Mouse (Mus musculus): ENCODE results near the gene Slc25a5. TPM values are rescaled to one million over a fixed set of nuclear protein-coding genes. Genes with fewer than 3 reads are reported as not detected.

The Slc25a5 gene
- polyA plus RNA-seq, 1 experiment from 2014 or later = 587 TPM

DNA sequence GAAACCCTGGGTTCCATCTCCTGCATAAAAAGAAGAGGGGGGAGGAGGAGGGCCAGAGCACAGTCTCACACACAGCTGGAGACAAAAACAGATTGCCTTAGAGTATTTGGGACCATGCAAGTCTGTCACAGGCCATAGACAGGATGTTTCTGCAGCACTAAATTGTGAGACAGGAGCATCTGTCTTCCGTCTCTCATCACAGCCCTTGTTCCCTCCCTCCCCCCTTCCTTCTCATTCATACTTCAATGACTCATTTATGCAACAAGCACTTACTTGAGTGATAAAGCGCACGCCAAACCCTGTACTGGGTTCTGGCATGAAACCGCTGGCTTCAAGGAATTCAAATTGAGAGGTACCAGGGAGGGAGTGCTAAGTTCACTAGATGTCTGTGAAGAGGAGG, 36.2 kb downstream of the Slc25a5 start:
- H3K9me3 ChIP-seq (replicated peaks; ENCODE audit: control insufficient read depth, low read length) = no peaks in the 10 kb centered on the region
- H3K4me3 ChIP-seq (ENCODE audit: low read depth, low read length) = no peak overlapping the region
- no peaks in the 10 kb centered on the region for H3K27me3 ChIP-seq (ENCODE audit: control insufficient read depth, insufficient read depth, low read length)
- DNase-seq (ENCODE audit: low spot score) = no peak
- ATAC-seq (replicated peaks; ENCODE audit: insufficient number of reproducible peaks, low FRiP score, low TSS enrichment, low read depth) = no peak
- H3K4me2 ChIP-seq (ENCODE audit: low read depth, low read length) = no peak overlapping the region
- no peak overlapping the region for H3K9ac ChIP-seq (replicated peaks; ENCODE audit: low read length)
- H3K27ac ChIP-seq (replicated peaks; ENCODE audit: low read depth, low read length) = no peak overlapping the region
- H3K4me1 ChIP-seq (ENCODE audit: control insufficient read depth, insufficient read depth, low read length) = no peaks in the 10 kb centered on the region
- no peaks in the 10 kb centered on the region for H3K36me3 ChIP-seq (replicated peaks; ENCODE audit: control insufficient read depth, insufficient read depth, low read depth, low read length)
- 81% methylated on average over 4 of the region's 4 CpGs for WGBS

DNA sequence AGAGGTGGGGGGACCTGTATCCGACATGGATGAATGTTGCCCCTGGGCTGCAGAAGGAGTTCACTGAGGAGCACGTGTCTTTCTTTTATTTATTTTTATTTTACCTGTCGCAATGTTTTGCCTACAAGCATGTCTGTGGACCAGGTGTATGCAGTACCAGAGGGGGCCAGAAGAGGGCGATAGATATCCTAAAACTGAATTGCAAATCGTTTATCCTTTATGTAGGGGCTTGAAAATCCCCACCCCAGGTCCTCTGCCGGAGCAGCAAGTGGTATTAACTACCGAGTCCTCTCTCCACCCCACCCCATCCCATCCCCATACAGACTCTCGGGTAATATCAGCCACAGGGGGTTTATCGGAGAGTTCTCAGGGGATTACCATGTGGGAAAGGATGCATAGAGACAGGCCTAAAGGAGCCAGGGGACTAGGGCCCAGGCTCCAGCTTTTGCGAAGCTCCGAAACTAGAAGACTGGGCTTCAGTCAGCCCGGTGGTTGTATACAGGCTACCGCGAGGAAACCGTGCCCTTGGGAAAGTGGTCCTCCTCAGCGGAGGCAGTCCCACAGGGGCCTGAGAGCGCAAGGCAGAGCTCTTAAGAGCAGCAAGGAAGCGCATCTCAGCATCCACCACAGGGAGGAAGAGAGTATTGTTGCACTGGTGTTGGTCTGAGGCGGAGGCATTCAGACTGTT, 38.1 kb downstream of the Slc25a5 start:
- H3K9me3 ChIP-seq (replicated peaks; ENCODE audit: control insufficient read depth, low read length) = no peaks in the 10 kb centered on the region
- 23% methylated on average over 19 of the region's 19 CpGs for whole genome bisulfite sequencing
- H3K36me3 ChIP-seq (replicated peaks; ENCODE audit: control insufficient read depth, insufficient read depth, low read depth, low read length) = no peaks in the 10 kb centered on the region
- H3K27me3 ChIP-seq (ENCODE audit: control insufficient read depth, insufficient read depth, low read length) = no peaks in the 10 kb centered on the region
- DNase-seq (ENCODE audit: low spot score) (peak; percentile 79), ATAC-seq (replicated peaks; ENCODE audit: insufficient number of reproducible peaks, low FRiP score, low TSS enrichment, low read depth) (0 out of 2 replicates have a peak, but pooled peaks have one; percentile 44)
- peak overlapping the region; percentile 32 for H3K4me2 ChIP-seq (ENCODE audit: low read depth, low read length)
- H3K9ac ChIP-seq (replicated peaks; ENCODE audit: low read length) = peak overlapping the region; percentile 37; the same call in 1 of the 2 replicates
- H3K4me1 ChIP-seq (ENCODE audit: control insufficient read depth, insufficient read depth, low read length) = no peaks in the 10 kb centered on the region
- H3K27ac ChIP-seq (replicated peaks; ENCODE audit: low read depth, low read length) = no peak overlapping the region
- H3K4me3 ChIP-seq (ENCODE audit: low read depth, low read length) = no peak overlapping the region

GRCm38 (mm10) chrX:36837069-36837676, 41.7 kb downstream of the Slc25a5 start:
- H3K27ac ChIP-seq (replicated peaks; ENCODE audit: low read depth, low read length) = no peak overlapping the region
- no peak overlapping the region for H3K4me2 ChIP-seq (ENCODE audit: low read depth, low read length)
- no peak overlapping the region for H3K4me3 ChIP-seq (ENCODE audit: low read depth, low read length)
- no peaks in the 10 kb centered on the region for H3K9me3 ChIP-seq (replicated peaks; ENCODE audit: control insufficient read depth, low read length)
- DNase-seq (ENCODE audit: low spot score) (no peak), ATAC-seq (replicated peaks; ENCODE audit: insufficient number of reproducible peaks, low FRiP score, low TSS enrichment, low read depth) (no peak)
- no peaks in the 10 kb centered on the region for H3K4me1 ChIP-seq (ENCODE audit: control insufficient read depth, insufficient read depth, low read length)
- no peaks in the 10 kb centered on the region for H3K36me3 ChIP-seq (replicated peaks; ENCODE audit: control insufficient read depth, insufficient read depth, low read depth, low read length)
- WGBS = 47% methylated on average over 6 of the region's 6 CpGs
- no peaks in the 10 kb centered on the region for H3K27me3 ChIP-seq (ENCODE audit: control insufficient read depth, insufficient read depth, low read length)
- H3K9ac ChIP-seq (replicated peaks; ENCODE audit: low read length) = no peak overlapping the region

- no peaks in the 10 kb centered on the region for H3K9me3 ChIP-seq (replicated peaks; ENCODE audit: control insufficient read depth, low read length)
- no peak overlapping the region for H3K4me3 ChIP-seq (ENCODE audit: low read depth, low read length)
- no peaks in the 10 kb centered on the region for H3K36me3 ChIP-seq (replicated peaks; ENCODE audit: control insufficient read depth, insufficient read depth, low read depth, low read length)
- no peaks in the 10 kb centered on the region for H3K4me1 ChIP-seq (ENCODE audit: control insufficient read depth, insufficient read depth, low read length)
- H3K27ac ChIP-seq (replicated peaks; ENCODE audit: low read depth, low read length) = no peak overlapping the region
- H3K27me3 ChIP-seq (ENCODE audit: control insufficient read depth, insufficient read depth, low read length) = no peaks in the 10 kb centered on the region
- DNase-seq (ENCODE audit: low spot score) = no peak
- H3K4me2 ChIP-seq (ENCODE audit: low read depth, low read length) = no peak overlapping the region
- H3K9ac ChIP-seq (replicated peaks; ENCODE audit: low read length) = no peak overlapping the region
- ATAC-seq (replicated peaks; ENCODE audit: insufficient number of reproducible peaks, low FRiP score, low TSS enrichment, low read depth) = no peak
- 83% methylated on average over 7 of the region's 7 CpGs for WGBS
Observed at GRCm38 (mm10) chrX:36839391-36839790, 43.9 kb downstream of the Slc25a5 start.

- DNase-seq (ENCODE audit: low spot score) (no peak), ATAC-seq (replicated peaks; ENCODE audit: insufficient number of reproducible peaks, low FRiP score, low TSS enrichment, low read depth) (no peak)
- H3K27me3 ChIP-seq (ENCODE audit: control insufficient read depth, insufficient read depth, low read length) = no peaks in the 10 kb centered on the region
- H3K4me2 ChIP-seq (ENCODE audit: low read depth, low read length) = no peak overlapping the region
- H3K9me3 ChIP-seq (replicated peaks; ENCODE audit: control insufficient read depth, low read length) = no peaks in the 10 kb centered on the region
- H3K4me1 ChIP-seq (ENCODE audit: control insufficient read depth, insufficient read depth, low read length) = no peaks in the 10 kb centered on the region
- H3K9ac ChIP-seq (replicated peaks; ENCODE audit: low read length) = no peak overlapping the region
- 88% methylated on average over 6 of the region's 6 CpGs for WGBS
- no peaks in the 10 kb centered on the region for H3K36me3 ChIP-seq (replicated peaks; ENCODE audit: control insufficient read depth, insufficient read depth, low read depth, low read length)
- no peak overlapping the region for H3K4me3 ChIP-seq (ENCODE audit: low read depth, low read length)
- no peak overlapping the region for H3K27ac ChIP-seq (replicated peaks; ENCODE audit: low read depth, low read length)
Observed at GRCm38 (mm10) chrX:36841698-36842097, 46.2 kb downstream of the Slc25a5 start.

DNA sequence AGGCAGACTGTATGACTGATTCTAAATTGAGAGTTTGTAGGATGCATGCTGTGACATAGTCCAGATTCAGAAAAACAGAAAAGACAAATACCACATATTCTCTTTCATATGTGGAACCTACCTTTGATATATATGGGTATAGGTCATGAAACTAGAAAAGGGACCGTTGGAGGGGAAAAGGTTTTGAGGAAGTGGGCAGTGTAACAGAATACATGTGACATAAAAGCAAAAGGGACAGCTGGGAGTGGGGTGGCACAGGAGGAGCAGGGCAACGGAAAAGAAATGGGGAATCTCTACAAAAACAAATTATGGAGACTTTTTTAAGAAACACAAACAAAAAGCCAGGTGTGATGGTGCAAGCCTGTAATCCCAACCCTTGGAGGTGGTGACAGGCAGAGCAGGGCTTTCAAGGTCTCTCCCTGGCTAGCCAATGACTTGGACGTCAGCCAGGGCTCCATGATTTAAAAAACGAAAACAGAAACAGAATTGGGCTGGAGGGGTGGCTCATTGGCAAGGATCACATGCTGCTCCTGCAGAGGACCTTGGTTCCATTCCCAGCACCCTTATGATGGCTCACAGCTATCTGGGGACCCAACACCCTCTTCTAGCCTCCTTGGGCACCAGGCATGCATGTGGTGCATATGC, 48.0 kb downstream of the Slc25a5 start:
- H3K4me3 ChIP-seq (ENCODE audit: low read depth, low read length) = no peak overlapping the region
- no peaks in the 10 kb centered on the region for H3K27me3 ChIP-seq (ENCODE audit: control insufficient read depth, insufficient read depth, low read length)
- no peak overlapping the region for H3K27ac ChIP-seq (replicated peaks; ENCODE audit: low read depth, low read length)
- H3K9ac ChIP-seq (replicated peaks; ENCODE audit: low read length) = no peak overlapping the region
- ATAC-seq (replicated peaks; ENCODE audit: insufficient number of reproducible peaks, low FRiP score, low TSS enrichment, low read depth) (no peak), DNase-seq (ENCODE audit: low spot score) (no peak)
- no peaks in the 10 kb centered on the region for H3K4me1 ChIP-seq (ENCODE audit: control insufficient read depth, insufficient read depth, low read length)
- no peaks in the 10 kb centered on the region for H3K9me3 ChIP-seq (replicated peaks; ENCODE audit: control insufficient read depth, low read length)
- no peak overlapping the region for H3K4me2 ChIP-seq (ENCODE audit: low read depth, low read length)
- no peaks in the 10 kb centered on the region for H3K36me3 ChIP-seq (replicated peaks; ENCODE audit: control insufficient read depth, insufficient read depth, low read depth, low read length)
- WGBS = 84% methylated on average over 4 of the region's 4 CpGs

DNA sequence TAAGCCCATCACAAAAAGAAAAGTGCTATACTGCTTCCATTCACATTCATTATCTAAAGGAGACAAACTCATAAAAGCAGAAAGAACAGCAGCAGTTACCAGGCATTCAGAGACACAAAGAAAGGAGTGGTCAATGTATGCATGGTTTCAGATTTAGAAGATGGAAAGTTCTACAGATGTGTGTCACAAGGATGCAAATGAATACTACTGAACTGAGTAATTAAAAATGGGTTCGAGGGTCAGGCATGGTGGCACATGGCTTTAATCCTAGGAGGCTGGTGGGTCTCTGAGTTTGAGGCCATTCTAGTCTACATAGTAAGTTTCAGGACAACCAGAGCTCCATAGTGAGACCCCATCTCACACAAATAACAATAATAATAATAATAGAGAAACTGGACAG, 51.7 kb downstream of the Slc25a5 start:
- 90% methylated on average over 1 of the region's 1 CpGs for WGBS
- no peaks in the 10 kb centered on the region for H3K27me3 ChIP-seq (ENCODE audit: control insufficient read depth, insufficient read depth, low read length)
- DNase-seq (ENCODE audit: low spot score) (no peak), ATAC-seq (replicated peaks; ENCODE audit: insufficient number of reproducible peaks, low FRiP score, low TSS enrichment, low read depth) (no peak)
- H3K27ac ChIP-seq (replicated peaks; ENCODE audit: low read depth, low read length) = no peak overlapping the region
- no peaks in the 10 kb centered on the region for H3K9me3 ChIP-seq (replicated peaks; ENCODE audit: control insufficient read depth, low read length)
- H3K9ac ChIP-seq (replicated peaks; ENCODE audit: low read length) = no peak overlapping the region
- no peaks in the 10 kb centered on the region for H3K4me1 ChIP-seq (ENCODE audit: control insufficient read depth, insufficient read depth, low read length)
- no peak overlapping the region for H3K4me2 ChIP-seq (ENCODE audit: low read depth, low read length)
- no peak overlapping the region for H3K4me3 ChIP-seq (ENCODE audit: low read depth, low read length)
- no peaks in the 10 kb centered on the region for H3K36me3 ChIP-seq (replicated peaks; ENCODE audit: control insufficient read depth, insufficient read depth, low read depth, low read length)

All from embryonic facial prominence, embryonic 11.5 days (tissue).